Mouse (Mus musculus): ENCODE data around the gene Smyd1.
"Not testable (repeated sequence)": the region's sequence is repeated elsewhere in the genome, so short reads cannot be mapped to it uniquely, and the experiment has no call there.

The Smyd1 gene

DNA sequence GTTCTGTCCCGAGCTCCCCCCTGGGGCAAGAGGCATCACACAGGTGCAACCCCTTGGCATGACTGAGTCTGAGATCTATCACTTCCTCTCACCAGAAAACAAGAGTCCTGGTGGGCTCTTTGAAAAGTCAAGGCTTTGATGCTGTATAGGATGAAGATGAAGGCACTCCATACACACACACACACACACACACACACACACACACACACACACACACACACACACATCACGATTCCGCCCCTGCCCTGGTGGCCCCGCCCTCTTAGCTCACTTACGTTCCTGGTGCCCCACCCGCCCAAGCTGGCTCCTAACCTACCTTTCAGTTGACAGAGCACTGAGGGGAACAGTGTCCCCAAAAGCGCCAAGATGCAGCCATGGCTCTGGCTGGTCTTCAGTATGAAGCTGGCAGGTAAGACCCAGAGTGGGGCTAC, 473 bp upstream of the Smyd1 start, which contains the start of gene Cd8b1:
Gene Cd8b1, plus strand, starts transcription at position 298 of the 431 bp plus-strand sequence.
- no peak for DNase-seq

DNA sequence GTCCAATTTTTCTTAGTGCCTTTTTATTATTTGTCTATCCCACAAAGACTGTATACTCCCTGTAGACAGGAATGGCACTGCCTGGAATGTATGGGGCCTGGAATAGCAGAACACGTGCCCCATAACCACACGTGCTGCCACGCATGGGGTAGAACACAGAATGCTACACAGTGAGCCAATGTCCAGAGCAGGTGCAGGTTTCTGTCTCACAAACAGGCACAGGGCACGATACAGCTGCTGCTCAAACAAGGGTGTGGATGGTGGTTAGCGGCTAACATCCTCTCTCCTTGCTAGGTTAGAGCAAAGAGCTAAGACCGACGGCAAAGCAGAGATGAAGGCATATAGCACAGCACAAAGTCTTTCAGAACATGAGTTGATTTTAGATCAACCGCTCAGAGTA, 14.5 kb downstream of the Smyd1 start:
- DNase-seq, result no peak

DNA sequence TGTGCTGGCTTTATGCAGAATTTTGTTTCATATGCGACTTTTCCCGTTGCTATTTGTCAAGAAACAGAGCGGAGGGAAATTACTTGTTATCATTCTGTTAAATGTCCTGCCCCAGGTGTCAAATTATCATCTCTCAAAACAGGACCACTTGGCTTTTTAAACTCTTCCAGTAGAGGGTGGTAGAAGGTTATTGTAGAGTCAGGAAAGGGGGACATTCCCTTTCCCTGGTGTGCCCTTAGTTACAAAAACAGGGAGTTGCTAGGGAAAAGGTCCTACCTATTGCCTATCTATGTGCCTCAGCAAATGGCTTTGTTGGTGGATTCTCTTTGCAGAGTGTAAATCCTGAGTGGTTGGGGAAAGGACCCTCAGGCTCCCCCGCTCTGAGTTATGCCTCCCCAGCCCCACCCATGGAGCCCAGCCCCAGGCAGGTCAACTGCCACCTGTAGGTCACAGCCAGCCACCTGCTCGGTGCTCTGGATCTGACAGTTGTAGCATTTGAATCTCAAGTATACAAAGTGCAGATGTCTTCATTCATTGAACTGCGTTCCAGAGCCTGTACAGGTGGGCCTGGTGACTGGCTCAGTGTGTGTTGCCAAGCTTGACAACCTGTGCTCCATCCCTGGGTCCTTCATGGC, 19.8 kb downstream of the Smyd1 start:
- no peak for DNase-seq

DNA sequence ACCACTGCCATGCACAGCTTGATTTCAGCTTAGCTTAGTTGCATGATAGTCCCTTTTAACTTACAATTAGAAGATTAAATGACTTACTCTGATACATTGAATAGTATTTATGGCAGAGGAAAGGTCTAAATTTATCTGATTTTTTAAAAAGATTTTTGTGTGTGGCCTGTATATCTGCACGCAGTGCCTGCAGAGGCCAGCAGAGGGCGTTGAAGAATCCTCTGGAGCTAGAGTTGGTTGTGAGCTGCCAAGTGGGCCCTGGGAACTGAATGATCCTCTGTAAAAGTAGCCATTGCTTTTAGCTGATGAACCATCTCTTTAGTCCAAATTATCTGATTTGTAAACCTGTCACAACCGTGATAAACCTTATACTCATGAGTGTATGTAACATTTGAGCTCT, 23.3 kb downstream of the Smyd1 start:
- no peak for DNase-seq

DNA sequence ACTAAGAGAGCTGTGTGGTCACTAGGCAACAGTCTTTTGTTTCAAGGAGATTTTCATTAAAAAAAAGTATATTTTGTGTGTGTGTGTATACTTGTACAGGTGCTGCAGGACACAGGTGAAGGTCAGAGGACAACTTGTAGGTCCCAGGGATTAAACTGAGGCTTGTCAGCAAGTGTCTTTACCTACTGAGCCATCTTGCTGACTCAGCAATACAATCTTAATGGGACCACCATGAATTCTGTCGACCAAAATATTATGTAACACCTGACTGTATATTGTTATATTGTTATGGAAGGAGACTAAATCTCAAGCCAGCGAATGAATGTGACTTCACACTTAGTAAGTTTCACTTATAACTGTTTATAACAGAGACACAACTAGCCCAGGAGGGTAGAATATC, 24.0 kb downstream of the Smyd1 start:
- no peak for DNase-seq

DNA sequence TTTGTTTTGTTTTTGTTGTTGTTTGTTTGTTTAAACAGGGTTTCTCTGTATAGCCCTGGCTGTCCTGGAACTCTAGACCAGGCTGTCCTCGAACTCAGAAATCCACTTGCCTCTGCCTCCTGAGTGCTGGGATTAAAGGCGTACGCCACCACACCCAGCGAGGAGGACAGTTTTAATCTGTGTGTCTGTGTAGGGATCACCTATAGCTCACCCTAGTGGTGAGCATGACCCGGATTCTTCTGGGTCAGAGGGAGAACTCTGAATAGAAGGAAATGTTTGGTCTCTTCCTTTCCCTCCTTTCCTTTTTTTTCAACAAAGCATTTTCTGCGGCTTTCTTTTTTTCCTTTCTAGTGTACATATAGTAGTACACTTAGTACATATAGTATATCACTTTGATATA, 26.7 kb downstream of the Smyd1 start:
- no peak for DNase-seq

DNA sequence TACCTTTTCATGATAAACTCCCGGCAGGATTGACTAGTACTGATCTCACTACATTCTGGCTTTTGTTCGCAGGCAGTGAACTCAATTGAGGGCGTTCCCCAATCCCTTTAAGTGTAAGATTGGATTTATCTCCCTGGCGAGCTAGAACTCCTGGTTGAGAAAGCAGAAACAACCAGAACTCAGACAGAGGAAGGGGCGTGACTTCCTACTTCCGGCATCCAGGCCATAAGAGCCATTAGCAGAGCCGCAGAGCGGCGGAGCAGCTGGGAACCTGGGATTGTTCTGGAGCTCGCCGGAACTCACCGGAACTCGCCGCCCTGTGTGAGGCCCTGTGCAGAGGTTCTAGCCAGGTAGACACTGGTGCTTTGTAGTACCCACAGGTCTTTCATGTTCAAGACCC, 28.5 kb downstream of the Smyd1 start:
- DNase-seq, result peak; percentile 11 to 24

DNA sequence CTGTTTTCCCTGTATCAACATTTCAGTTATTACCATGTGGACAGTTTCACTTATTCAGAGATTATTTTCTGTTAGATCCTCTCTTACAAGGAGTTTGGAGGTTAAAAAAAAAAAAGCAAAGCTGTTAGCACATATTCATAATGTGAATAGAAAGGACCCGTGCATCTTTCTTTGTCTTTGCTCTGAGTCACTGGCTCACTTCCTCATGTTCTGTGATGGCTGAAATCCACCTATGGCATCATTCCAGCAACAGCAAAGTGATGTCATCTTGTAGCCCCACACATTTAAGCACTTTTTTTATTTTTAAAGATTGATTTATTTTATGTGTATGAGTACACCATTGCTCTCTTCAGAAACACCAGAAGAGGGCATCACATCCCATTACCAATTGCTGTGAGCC, 42.6 kb downstream of the Smyd1 start:
- no peak for DNase-seq

DNA sequence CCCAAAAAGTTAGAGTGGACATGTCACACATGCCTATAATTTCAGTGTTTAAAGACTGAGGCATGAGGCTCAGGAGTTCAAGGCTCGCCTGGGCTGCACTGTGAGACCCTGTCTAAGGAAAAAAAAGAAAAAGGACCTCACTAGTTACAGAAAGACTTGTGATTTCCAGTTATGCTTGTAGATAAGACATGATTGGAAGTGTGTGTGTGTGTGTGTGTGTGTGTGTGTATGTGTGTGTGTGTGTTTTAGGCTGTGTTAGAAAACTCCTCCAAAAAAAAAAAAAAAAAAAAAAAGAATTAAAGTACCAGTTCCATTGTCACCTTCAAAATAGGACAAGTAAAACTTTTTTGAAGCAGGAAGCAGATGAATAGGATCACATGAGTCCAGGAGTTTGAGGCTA, 47.4 kb downstream of the Smyd1 start:
- no peak for DNase-seq

DNA sequence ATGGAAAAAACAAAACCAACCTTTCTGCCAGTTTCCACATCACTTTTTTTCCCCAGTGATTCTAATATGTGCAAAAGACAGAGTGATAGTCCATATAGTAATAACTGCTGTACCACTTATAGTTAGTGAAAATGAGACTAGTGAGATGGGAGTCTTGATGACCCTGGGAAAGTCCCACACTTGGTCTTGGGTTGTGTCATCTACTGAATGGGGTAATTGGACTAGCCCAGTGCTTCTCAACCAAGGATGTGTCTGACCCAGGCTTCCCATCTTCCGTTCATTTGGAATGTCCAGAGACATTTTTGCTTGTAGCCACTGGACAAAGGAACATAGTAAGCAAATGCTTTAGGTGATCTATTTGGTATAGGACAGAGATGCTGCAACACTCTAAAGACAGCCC, 48.3 kb downstream of the Smyd1 start:
- no peak for DNase-seq

DNA sequence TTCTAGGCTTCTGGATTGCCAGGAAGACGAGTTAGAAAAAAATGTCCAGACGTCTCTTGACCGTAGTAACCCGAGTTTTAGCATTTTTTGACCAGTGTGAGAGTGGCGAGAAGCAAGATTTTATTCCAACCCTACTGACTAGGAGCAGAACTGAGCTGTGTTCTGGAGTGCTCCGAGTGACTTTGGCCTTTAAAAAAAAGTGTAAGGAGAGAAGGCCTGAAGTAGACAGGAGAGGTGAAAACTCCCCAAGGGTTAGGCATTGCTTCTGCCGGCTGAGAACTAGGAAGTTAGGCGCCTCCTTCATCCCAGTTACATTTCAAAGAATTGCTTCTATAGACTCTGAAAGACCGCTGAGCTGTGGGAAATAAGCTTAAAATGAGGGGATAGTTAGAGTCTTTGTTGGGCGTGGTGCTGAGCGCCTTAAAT, 49.7 kb downstream of the Smyd1 start:
- peak; percentile 9 to 19 for DNase-seq

DNA sequence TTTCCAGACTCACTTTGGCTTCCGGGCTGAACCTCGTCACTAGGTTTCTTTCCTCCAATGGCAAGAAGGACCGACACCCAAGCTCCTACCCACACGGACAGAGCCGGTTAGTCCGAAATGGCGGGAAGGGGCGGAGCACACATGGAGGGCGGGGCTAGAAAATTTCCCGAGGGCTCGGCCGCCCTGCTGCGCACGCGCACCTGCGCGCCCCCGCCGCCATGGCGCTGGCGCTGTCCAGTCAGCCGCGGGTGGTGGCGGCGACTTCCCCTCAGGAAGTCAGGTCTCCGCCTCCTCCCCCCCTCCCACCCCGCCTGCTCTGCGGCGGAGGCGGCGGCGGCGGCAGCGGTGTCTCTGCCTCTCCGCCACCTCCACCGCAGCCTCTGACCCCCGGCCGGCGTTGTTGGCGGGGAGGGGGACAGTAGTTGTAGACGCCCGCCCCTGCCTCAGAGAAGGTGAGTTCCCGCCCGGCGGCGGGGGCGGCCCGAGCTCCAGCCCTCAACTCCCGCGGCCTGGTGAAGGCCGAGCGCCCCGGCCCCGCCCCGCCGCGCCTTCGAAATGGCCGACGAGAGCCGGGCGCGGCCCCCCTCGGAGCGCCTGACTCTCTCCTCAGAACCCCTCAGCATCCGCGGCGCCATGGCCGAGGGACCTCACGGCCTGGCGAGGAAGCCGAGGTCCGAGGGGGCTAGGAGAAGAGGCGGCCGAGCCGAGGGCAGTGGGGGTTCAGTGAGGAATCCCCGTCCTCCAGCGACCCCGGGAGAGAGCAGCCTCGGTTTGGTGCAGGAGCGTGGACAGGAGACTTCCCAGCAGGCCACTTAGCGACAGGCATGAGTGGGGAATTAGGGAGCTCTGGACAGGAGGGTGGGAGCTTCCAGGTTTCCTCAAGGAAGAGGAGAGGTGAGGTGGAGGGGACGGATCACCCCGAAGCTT, 50.4 kb downstream of the Smyd1 start, which contains the start of gene Krcc1:
Gene Krcc1, plus strand, starts transcription at position 289 of the 927 bp plus-strand sequence.
- DNase-seq, result peak; percentile 97 to 98

DNA sequence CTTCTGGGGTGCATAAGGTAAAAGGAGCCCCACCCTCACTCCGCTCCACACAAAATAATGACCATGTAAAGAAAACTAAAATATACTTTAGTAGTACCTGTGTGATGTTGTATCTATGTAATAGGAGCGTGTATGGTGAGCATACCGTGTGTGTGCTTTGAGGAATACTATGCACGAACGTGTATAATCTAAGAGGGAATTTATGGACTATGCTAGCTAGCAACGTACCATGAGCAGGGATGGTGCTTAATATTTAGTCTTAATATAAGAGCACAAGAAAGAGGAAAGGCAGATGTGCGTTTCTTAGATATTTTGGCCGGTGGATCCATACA, 51.0 kb downstream of the Smyd1 start:
- no peak for DNase-seq

DNA sequence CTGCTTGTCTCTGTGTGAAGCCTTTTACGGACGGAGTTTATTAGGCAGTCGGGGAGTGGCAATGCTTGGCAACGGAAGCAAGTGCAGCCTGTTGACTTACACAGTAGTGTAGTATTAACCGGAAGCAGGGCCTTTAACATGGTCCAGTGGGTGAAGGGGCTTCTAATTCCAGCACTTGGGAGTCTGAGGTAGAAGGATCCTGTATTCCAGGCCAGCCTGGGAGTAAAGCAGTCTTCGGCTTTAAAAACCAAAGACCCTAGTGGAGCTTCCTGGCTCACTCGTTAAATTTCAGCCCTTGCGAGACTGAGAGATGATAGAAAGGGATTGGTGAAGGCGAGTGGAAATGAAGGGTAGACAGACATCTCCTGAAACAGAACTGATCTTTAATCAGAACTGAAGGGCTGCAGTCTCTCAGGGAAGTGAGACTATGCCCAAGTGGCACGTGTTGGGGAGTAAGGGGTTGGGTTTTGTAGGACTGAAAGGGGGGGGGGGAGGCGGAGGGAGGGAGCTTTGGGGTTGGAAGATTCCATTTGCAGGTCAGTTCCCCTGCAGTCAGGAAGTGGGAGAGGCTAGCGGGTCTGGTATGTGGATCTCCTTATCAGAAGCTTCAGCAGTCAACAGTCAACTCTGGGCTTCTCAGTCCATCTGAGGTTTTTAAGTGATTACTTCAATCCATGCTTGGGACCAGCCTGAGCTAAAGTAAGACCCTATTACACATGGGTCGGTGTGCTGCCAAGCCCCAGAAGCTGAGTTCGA, 51.6 kb downstream of the Smyd1 start:
- DNase-seq, result peak; percentile 48 to 55

DNA sequence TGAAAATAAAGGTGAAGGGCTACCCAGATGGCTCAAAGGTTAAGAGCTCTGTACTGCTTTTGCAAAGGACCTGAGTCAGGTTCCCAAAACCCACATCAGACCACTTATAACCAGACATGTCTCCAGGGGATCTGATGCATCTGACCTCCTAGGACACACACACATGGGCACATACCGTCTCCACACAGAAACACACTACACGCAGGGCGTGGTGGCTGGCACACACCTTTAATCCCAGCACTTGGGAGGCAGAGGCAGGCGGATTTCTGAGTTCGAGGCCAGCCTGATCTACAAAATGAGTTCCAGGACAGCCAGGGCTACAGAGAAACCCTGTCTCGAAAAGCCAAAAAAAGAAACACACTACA, 52.4 kb downstream of the Smyd1 start:
- not testable (repeated sequence) for DNase-seq

DNA sequence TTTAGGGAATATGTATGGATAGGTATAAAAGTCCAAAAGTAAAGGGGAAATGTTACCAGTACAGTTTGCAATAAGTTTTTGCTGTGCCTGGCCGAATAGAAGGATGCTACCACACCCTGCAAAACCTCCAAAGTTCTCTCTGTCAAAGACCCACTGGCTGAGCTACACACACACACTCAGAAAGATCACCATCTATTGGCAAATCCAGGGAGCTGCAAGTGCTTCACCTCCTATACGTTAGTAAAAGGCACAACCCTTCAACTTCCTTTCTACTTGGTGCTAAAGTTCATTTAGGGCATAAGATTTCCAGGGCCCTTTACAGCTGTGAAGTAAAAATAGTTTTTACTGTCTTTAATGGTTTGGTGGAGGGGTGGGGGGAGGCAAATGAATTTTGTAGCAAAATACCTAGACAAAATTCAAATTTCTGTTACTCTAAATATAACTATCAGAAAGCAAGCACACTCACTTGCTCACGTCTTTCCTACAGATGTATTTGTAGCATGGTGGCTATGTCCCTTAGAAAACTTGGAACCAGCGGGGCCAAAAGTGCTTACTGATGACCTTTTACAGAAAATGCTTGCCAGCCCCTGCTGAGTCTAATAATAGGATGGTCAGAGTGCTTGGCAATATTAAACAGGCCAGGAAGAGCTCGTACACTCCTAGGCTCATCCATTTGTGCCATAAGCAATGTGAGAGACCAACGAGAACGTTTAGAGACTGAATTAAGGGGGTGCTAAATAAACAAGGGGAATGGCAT, 52.9 kb downstream of the Smyd1 start:
- DNase-seq, result no peak

DNA sequence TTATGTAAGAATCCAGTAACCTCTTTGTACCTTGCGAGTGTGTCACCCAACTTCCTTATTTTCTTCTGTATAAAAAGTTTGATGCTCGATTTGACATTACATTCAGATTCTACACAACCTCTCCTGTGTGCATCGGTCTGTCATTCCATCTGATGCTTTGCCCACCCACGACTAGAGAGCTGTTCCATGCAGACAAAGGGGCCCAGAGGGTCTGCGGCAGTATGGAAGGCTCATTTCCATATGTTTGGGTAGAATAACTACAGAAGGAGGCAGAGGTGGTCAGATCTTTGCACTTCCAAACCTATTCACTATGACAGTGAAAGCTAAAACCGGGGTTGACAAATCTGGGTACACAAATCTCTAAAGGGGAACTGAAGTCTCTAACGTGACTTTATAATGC, 54.4 kb downstream of the Smyd1 start:
- DNase-seq, result not testable (repeated sequence)

DNA sequence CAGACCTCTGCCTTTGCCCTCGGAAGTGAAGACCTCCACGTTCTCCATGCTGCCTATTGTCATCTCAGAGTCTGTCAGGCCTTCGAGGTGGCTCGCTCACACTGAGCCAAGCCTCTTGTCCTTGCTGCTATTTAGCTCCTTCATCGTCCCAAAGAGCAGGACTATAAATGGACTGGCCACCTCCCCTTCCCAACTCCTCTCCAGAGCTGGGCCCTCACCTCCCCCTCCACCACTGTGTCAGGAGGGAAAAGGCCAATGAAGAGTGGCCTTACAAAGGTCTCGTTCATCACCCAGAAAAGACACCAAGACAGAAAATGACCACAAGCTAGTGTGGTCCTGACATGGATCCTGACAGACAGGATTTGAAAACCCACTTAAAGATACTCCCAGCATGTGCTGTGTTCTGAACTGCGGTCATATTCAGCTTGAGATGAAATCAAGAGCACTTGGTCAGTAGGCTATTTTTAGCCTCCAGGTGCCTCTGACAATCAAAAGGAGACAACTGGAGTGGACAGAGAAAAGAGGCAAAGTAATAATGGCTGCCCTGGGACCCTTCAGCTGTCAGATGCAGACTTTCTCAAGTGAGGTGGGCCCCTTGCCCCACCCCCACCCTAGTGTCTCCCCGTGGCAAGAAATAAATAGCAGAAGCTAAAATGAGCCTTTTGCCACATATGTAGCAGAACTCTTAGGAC, 59.7 kb downstream of the Smyd1 start:
- no peak for DNase-seq

DNA sequence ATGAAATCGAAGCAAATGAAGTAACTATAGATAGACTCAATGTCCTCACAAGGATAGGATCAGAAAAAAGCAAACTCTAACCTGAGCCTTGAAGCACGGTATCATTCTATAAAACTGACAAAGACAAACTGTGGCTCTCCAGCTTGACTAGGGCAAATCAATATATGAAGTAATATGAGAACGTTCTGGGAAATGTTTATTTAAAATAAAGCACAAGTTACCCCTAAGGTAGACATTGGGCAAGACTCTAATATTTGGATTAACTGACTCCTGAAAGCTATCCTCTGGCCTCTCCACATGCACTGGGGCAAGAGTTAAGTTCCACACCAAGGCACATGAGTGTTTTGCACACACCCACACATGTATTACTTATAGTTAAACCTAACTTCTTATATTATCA, 61.0 kb downstream of the Smyd1 start:
- DNase-seq, result no peak

DNA sequence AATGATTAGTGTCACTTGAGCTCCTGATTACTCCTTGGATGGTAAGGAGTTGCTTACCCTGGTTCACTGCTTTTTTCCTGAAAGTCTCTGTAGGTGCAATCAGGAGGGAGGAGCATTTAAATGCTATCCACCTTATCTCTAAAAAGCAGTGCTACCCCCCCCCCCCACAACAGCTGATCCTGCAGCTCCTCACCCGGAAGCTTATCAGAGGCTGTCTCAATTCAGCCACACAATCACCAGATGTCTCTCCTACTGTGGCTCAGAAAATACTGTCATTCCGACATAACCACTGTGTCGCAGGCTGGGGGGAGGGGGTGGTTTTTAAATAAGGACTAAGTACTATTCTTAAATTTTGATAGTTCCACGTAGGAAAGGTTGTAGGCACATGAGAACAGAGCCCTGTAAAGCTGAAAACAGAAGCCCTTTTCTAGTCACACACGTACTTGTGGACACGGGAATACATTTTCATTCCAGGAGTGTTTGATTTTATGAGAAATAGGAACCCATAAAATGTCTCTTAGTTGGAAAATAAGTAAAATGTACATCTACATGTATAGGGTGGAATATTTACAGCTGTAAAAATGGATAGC, 61.9 kb downstream of the Smyd1 start:
- no peak for DNase-seq

DNA sequence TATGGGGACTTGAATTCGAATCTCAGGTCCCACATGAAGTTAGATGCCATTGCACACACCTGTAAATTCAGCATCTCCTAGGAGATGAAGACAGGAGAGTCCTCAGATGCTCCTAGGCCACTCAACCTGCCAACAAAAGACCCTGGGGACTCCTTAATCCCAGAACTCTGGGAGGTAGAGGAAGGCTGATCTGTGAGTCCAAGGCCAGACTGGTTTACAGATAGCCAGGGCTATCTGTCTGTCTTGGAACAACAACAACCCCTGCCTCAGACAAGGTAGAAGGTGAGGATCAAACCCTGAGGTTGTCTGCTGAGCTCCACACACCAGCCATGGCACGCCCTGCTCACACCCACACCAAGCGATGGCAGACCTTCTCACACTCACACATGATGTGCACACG, 62.9 kb downstream of the Smyd1 start:
- DNase-seq, result no peak

DNA sequence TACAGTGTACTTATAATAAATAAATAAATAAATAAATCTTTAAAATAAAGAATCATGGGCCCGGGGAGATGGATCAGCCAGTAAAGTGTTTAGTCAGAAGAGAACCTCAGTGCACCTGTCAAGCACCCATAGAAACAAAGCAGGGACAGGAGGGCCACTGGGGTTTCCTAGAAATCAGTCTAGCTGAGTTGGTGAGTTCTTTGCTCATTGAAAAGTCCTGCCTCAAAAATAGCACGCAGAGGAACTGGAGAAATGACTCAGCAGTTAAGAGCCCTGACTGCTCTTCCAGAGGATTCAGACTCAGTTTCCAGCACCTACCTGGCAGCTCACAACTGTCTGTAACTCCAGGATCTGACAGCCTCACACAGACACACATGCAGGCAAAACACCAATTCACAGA, 63.5 kb downstream of the Smyd1 start:
- DNase-seq, result no peak
